Mouse (Mus musculus): ENCODE measurements around the gene Gm8773. TPM values are rescaled to one million over a fixed set of nuclear protein-coding genes. Genes with fewer than 3 reads are reported as not detected.
A peak's percentile ranks its signal among the peaks of the same experiment; 100 is the strongest.

The Gm8773 gene
- 0.34 and 0.38 TPM in 2 replicates for polyA plus RNA-seq (2012; rRNA removed)

- Histone ChIP-seq H3K27me3 (ENCODE audit: control insufficient read depth, insufficient read depth, low read length) (no peaks in the 10 kb centered on the region), H3K4me1 (ENCODE audit: control insufficient read depth, insufficient read depth, low read length) (peaks cover 4% of the 10 kb centered on the region; the same call in 1 of the 2 replicates), H3K36me3 (ENCODE audit: control insufficient read depth, insufficient read depth, low read length) (no peaks in the 10 kb centered on the region), H3K27ac (ENCODE audit: control insufficient read depth, insufficient read depth, low read depth, low read length) (no peak within 1 kb of the TSS), H3K4me3 (ENCODE audit: control insufficient read depth, low read depth, low read length) (peak within 1 kb of the TSS; percentile 70)
- TF ChIP-seq POLR2A (IDR thresholded peaks at IDR 0.05; ENCODE audit: control insufficient read depth, low read depth, low read length) (no peak), CTCF (IDR thresholded peaks at IDR 0.05; ENCODE audit: control insufficient read depth, insufficient read depth, insufficient replicate concordance, low read depth, low read length) (no peak)
These were observed at the start of gene Gm8773 for GRCm38 (mm10) chr5:5573749-5574317. Gene Gm8773, plus strand, starts transcription at chr5:5573799.

DNA sequence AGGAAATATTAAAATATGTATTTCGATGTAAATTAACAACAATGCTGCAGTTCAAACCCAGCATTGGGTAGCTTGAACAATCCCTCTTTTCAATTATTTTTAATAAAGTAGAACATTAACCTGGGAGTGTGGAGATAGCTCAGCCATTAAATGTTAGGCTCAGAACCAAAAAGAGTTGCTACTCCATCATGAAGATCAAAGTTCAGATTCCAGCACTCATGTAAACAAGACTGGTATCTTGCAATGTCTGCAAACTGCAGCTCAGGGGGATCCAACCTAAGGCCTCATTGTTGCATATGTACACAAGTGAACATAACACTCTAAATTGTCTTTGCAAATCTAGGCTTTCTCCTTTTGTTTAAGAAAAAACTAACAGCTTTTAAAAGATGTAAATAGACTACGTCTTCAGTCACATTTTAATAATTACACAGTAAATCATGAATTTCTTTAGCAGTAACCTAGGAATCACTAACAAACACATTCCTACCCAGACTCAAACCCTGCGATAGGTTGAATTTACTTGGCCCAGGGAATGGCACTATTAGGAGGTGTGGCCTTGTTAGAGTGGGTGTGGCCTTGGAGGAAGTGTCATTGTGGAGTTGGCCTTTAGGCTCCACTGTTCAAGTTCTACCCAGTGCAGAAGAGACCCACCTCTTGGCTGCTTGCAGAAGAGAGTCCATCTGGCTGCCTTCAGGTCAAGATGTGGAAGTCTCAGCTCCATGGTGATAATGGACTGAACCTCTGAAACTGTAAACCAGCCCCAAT lies 39.8 kb upstream of the Gm8773 start:
- H3K4me3 ChIP-seq (ENCODE audit: control insufficient read depth, low read depth, low read length) = no peak overlapping the region
- H3K27me3 ChIP-seq (ENCODE audit: control insufficient read depth, insufficient read depth, low read length) = no peaks in the 10 kb centered on the region
- TF ChIP-seq CTCF (IDR thresholded peaks at IDR 0.05; ENCODE audit: control insufficient read depth, insufficient read depth, insufficient replicate concordance, low read depth, low read length) (no peak), POLR2A (IDR thresholded peaks at IDR 0.05; ENCODE audit: control insufficient read depth, low read depth, low read length) (no peak)
- no peak overlapping the region for H3K27ac ChIP-seq (ENCODE audit: control insufficient read depth, insufficient read depth, low read depth, low read length)
- no peaks in the 10 kb centered on the region for H3K36me3 ChIP-seq (ENCODE audit: control insufficient read depth, insufficient read depth, low read length)
- H3K4me1 ChIP-seq (ENCODE audit: control insufficient read depth, insufficient read depth, low read length) = no peaks in the 10 kb centered on the region

GRCm38 (mm10) chr5:5536131-5536530 lies 37.5 kb upstream of the Gm8773 start:
- H3K27me3 ChIP-seq (ENCODE audit: control insufficient read depth, insufficient read depth, low read length) = no peaks in the 10 kb centered on the region
- H3K4me3 ChIP-seq (ENCODE audit: control insufficient read depth, low read depth, low read length) = peak overlapping the region; percentile 48; the same call in 1 of the 2 replicates
- no peak for TF ChIP-seq CTCF (IDR thresholded peaks at IDR 0.05; ENCODE audit: control insufficient read depth, insufficient read depth, insufficient replicate concordance, low read depth, low read length)
- no peak for TF ChIP-seq POLR2A (IDR thresholded peaks at IDR 0.05; ENCODE audit: control insufficient read depth, low read depth, low read length)
- H3K36me3 ChIP-seq (ENCODE audit: control insufficient read depth, insufficient read depth, low read length) = 0 out of 2 replicates have a peak, but pooled peaks cover 1% of the 10 kb centered on the region
- H3K27ac ChIP-seq (ENCODE audit: control insufficient read depth, insufficient read depth, low read depth, low read length) = no peak overlapping the region
- H3K4me1 ChIP-seq (ENCODE audit: control insufficient read depth, insufficient read depth, low read length) = no peaks in the 10 kb centered on the region

DNA sequence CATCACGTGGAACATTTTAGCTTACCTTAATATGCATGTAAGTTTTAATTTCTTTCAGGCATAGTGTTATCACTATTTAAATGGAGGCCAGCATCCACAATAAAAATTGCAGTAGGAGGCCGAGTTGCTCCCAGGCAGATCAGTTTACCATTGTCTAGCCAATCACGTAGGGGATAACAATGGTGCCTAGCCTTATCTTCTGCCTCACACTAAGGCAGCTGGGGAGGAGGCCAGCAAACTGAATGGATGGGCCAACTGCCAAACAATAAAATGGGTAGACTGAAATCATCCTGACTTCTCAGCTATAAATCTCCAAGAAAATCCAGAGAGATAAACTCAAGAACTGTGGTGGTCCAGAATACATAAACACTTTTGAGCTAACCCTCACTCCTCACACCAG lies 33.8 kb upstream of the Gm8773 start:
- Histone ChIP-seq H3K4me3 (ENCODE audit: control insufficient read depth, low read depth, low read length) (no peak overlapping the region), H3K36me3 (ENCODE audit: control insufficient read depth, insufficient read depth, low read length) (peaks cover 1% of the 10 kb centered on the region)

DNA sequence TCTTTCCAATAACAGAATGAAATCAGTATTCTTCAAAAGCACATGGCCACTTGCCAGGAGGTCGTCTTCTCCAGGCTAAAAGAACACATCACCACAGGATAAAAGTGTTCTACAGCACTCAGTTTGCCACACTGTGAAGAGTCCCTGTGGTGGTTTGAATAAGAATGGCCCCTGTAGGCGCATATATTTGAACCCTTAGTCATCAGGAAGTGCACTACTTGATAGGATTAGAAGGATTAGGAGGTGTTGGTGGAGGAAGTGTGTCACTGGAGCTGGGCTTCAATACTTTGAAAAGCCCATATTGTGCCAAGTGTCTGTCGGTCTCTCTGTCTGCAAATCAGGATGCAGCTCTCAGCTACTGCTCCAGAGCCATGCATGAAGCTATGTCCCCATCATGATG lies 33.2 kb upstream of the Gm8773 start:
- Histone ChIP-seq H3K4me3 (ENCODE audit: control insufficient read depth, low read depth, low read length) (no peak overlapping the region), H3K4me1 (ENCODE audit: control insufficient read depth, insufficient read depth, low read length) (no peaks in the 10 kb centered on the region), H3K36me3 (ENCODE audit: control insufficient read depth, insufficient read depth, low read length) (peaks cover 1% of the 10 kb centered on the region), H3K27me3 (ENCODE audit: control insufficient read depth, insufficient read depth, low read length) (no peaks in the 10 kb centered on the region), H3K27ac (ENCODE audit: control insufficient read depth, insufficient read depth, low read depth, low read length) (no peak overlapping the region)
- TF ChIP-seq POLR2A (IDR thresholded peaks at IDR 0.05; ENCODE audit: control insufficient read depth, low read depth, low read length) (no peak), CTCF (IDR thresholded peaks at IDR 0.05; ENCODE audit: control insufficient read depth, insufficient read depth, insufficient replicate concordance, low read depth, low read length) (no peak)

More for the DNA sequence above, 33.8 kb upstream of the Gm8773 start:
- H3K4me1 ChIP-seq (ENCODE audit: control insufficient read depth, insufficient read depth, low read length) = no peaks in the 10 kb centered on the region
- no peak overlapping the region for H3K27ac ChIP-seq (ENCODE audit: control insufficient read depth, insufficient read depth, low read depth, low read length)
- H3K27me3 ChIP-seq (ENCODE audit: control insufficient read depth, insufficient read depth, low read length) = no peaks in the 10 kb centered on the region
- TF ChIP-seq POLR2A (IDR thresholded peaks at IDR 0.05; ENCODE audit: control insufficient read depth, low read depth, low read length) (no peak), CTCF (IDR thresholded peaks at IDR 0.05; ENCODE audit: control insufficient read depth, insufficient read depth, insufficient replicate concordance, low read depth, low read length) (no peak)

- Histone ChIP-seq H3K4me3 (ENCODE audit: control insufficient read depth, low read depth, low read length) (no peak overlapping the region), H3K27me3 (ENCODE audit: control insufficient read depth, insufficient read depth, low read length) (no peaks in the 10 kb centered on the region), H3K27ac (ENCODE audit: control insufficient read depth, insufficient read depth, low read depth, low read length) (no peak overlapping the region), H3K4me1 (ENCODE audit: control insufficient read depth, insufficient read depth, low read length) (no peaks in the 10 kb centered on the region), H3K36me3 (ENCODE audit: control insufficient read depth, insufficient read depth, low read length) (peaks cover 4% of the 10 kb centered on the region)
- TF ChIP-seq CTCF (IDR thresholded peaks at IDR 0.05; ENCODE audit: control insufficient read depth, insufficient read depth, insufficient replicate concordance, low read depth, low read length) = no peak
- no peak for TF ChIP-seq POLR2A (IDR thresholded peaks at IDR 0.05; ENCODE audit: control insufficient read depth, low read depth, low read length)
These were observed 22.5 kb upstream of the Gm8773 start for GRCm38 (mm10) chr5:5551110-5551509.

DNA sequence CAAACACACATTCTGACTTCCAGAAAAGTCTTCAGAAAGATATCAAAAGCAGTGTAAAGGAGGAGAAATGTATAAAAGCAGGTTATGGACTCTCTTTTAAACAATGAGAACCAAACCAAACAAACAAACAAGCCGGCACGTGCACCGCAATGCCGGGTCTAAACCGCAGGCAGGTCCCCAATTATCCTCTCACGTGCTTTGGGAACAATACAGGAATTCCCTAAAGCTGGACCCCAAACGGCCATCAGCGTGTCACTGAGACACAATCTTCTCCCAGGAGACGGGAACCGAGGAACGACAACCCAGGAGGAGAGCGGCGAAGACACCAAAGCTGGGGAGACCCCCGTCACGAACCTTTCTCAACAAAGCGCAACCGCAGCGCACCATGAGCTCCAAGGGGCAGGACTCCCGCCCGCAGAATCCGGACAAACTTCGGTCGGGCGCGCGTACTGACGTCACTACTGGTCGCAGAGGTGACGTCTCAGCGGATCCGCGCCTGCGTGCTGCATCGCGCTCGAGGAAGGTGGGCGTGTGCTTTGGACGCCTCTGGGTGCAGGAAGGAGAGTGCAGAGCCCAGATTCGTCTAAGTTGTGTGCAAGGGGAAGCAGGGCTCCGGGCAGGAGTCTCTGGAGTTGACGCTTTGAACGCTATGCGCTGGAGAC lies 14.4 kb upstream of the Gm8773 start, which contains the start of gene Gtpbp10:
Gene Gtpbp10, minus strand, starts transcription at position 460 of the 662 bp plus-strand sequence.
- Histone ChIP-seq H3K4me1 (ENCODE audit: control insufficient read depth, insufficient read depth, low read length) (no peaks in the 10 kb centered on the region), H3K27ac (ENCODE audit: control insufficient read depth, insufficient read depth, low read depth, low read length) (peak within 1 kb of the TSS; percentile 83), H3K27me3 (ENCODE audit: control insufficient read depth, insufficient read depth, low read length) (no peaks in the 10 kb centered on the region), H3K36me3 (ENCODE audit: control insufficient read depth, insufficient read depth, low read length) (peaks cover 2% of the 10 kb centered on the region), H3K4me3 (ENCODE audit: control insufficient read depth, low read depth, low read length) (peak within 1 kb of the TSS; percentile 94)
- TF ChIP-seq CTCF (IDR thresholded peaks at IDR 0.05; ENCODE audit: control insufficient read depth, insufficient read depth, insufficient replicate concordance, low read depth, low read length) = no peak
- peak; percentile 78 for TF ChIP-seq POLR2A (IDR thresholded peaks at IDR 0.05; ENCODE audit: control insufficient read depth, low read depth, low read length)

Data from testis, adult 2 months (tissue).